Mouse (Mus musculus) lung, postnatal 0 days (tissue): ENCODE data around the gene Zfp710.

ENCODE experiments used
- CTCF ChIP-seq: IDR thresholded peaks from 2 replicates; pipeline ENCODE4 v1.5.1; 2016; ENCODE audit warnings: antibody characterized with exemption, mild to moderate bottlenecking
- EP300 ChIP-seq: IDR thresholded peaks from 2 replicates; pipeline ENCODE4 v1.6.1; 2016; ENCODE audit warnings: antibody characterized with exemption, mild to moderate bottlenecking, control low read depth

GRCm38 (mm10) chr7:80075946-80076583 is 51.5 kb downstream of the Zfp710 start:
- TF ChIP-seq CTCF (no peak), EP300 (no peak)
